Mouse (Mus musculus): ENCODE data around the gene Lao1. TPM values are rescaled to one million over a fixed set of nuclear protein-coding genes. Genes with fewer than 3 reads are reported as not detected.
A peak's percentile ranks its signal among the peaks of the same experiment; 100 is the strongest.
"Not testable (repeated sequence)": the region's sequence is repeated elsewhere in the genome, so short reads cannot be mapped to it uniquely, and the experiment has no call there.

Lao1 gene
- polyA plus RNA-seq (2012; rRNA removed) = 0.06 TPM in 1 of 2 replicates, not detected in the other

GRCm38 (mm10) chr4:118961141-118961628 lies at the start of gene Lao1:
Gene Lao1 (plus strand): TSS chr4:118961578.
- no peak for TF ChIP-seq CTCF (IDR thresholded peaks at IDR 0.05; ENCODE audit: borderline replicate concordance, extremely low read depth, insufficient read depth, insufficient read length)
- DNase-seq (ENCODE audit: low read depth) = peak; percentile 68

GRCm38 (mm10) chr4:118917365-118917764 lies 44.0 kb upstream of the Lao1 start, which contains the start of gene Olfr1329:
Gene Olfr1329 (minus strand): TSS chr4:118917465.
- DNase-seq (ENCODE audit: low read depth) = not testable (repeated sequence)

- not testable (repeated sequence) for DNase-seq (ENCODE audit: low read depth)
Observed at GRCm38 (mm10) chr4:118931326-118931725, 30.1 kb upstream of the Lao1 start.

GRCm38 (mm10) chr4:118938512-118938911 lies 22.9 kb upstream of the Lao1 start, which contains the start of gene Olfr1328:
Gene Olfr1328 (minus strand): TSS chr4:118938612.
- DNase-seq (ENCODE audit: low read depth) = no peak
- no peak for TF ChIP-seq CTCF (IDR thresholded peaks at IDR 0.05; ENCODE audit: borderline replicate concordance, extremely low read depth, insufficient read depth, insufficient read length)
- no peak for TF ChIP-seq POLR2A (IDR thresholded peaks at IDR 0.05; ENCODE audit: borderline replicate concordance, extremely low read depth, insufficient read depth, insufficient read length, poor library complexity, severe bottlenecking)

GRCm38 (mm10) chr4:118958812-118959211 lies 2.6 kb upstream of the Lao1 start:
- TF ChIP-seq POLR2A (IDR thresholded peaks at IDR 0.05; ENCODE audit: borderline replicate concordance, extremely low read depth, insufficient read depth, insufficient read length, poor library complexity, severe bottlenecking) = no peak
- TF ChIP-seq CTCF (IDR thresholded peaks at IDR 0.05; ENCODE audit: borderline replicate concordance, extremely low read depth, insufficient read depth, insufficient read length) = no peak
- no peak for DNase-seq (ENCODE audit: low read depth)

- no peak for DNase-seq (ENCODE audit: low read depth)
- TF ChIP-seq POLR2A (IDR thresholded peaks at IDR 0.05; ENCODE audit: borderline replicate concordance, extremely low read depth, insufficient read depth, insufficient read length, poor library complexity, severe bottlenecking) (no peak), CTCF (IDR thresholded peaks at IDR 0.05; ENCODE audit: borderline replicate concordance, extremely low read depth, insufficient read depth, insufficient read length) (no peak)
Observed at GRCm38 (mm10) chr4:118967711-118968110, 6.3 kb downstream of the Lao1 start.

- no peak for DNase-seq (ENCODE audit: low read depth)
- TF ChIP-seq CTCF (IDR thresholded peaks at IDR 0.05; ENCODE audit: borderline replicate concordance, extremely low read depth, insufficient read depth, insufficient read length) (no peak), POLR2A (IDR thresholded peaks at IDR 0.05; ENCODE audit: borderline replicate concordance, extremely low read depth, insufficient read depth, insufficient read length, poor library complexity, severe bottlenecking) (no peak)
Observed at GRCm38 (mm10) chr4:118973281-118973680, 11.9 kb downstream of the Lao1 start.

GRCm38 (mm10) chr4:118985291-118985690 lies 23.9 kb downstream of the Lao1 start:
- no peak for TF ChIP-seq POLR2A (IDR thresholded peaks at IDR 0.05; ENCODE audit: borderline replicate concordance, extremely low read depth, insufficient read depth, insufficient read length, poor library complexity, severe bottlenecking)
- DNase-seq (ENCODE audit: low read depth) = no peak

- no peak for TF ChIP-seq POLR2A (IDR thresholded peaks at IDR 0.05; ENCODE audit: borderline replicate concordance, extremely low read depth, insufficient read depth, insufficient read length, poor library complexity, severe bottlenecking)
- peak; percentile 60; the same call in 1 of the 2 replicates for TF ChIP-seq CTCF (IDR thresholded peaks at IDR 0.05; ENCODE audit: borderline replicate concordance, extremely low read depth, insufficient read depth, insufficient read length)
Observed at GRCm38 (mm10) chr4:118988535-118988934, 27.2 kb downstream of the Lao1 start.

GRCm38 (mm10) chr4:118989331-118989730 lies 28.0 kb downstream of the Lao1 start:
- no peak for TF ChIP-seq POLR2A (IDR thresholded peaks at IDR 0.05; ENCODE audit: borderline replicate concordance, extremely low read depth, insufficient read depth, insufficient read length, poor library complexity, severe bottlenecking)
- no peak for TF ChIP-seq CTCF (IDR thresholded peaks at IDR 0.05; ENCODE audit: borderline replicate concordance, extremely low read depth, insufficient read depth, insufficient read length)
- no peak for DNase-seq (ENCODE audit: low read depth)

More at GRCm38 (mm10) chr4:118988535-118988934, 27.2 kb downstream of the Lao1 start:
- DNase-seq (ENCODE audit: low read depth) = peak; percentile 73

GRCm38 (mm10) chr4:118991797-118992196 lies 30.4 kb downstream of the Lao1 start:
- TF ChIP-seq POLR2A (IDR thresholded peaks at IDR 0.05; ENCODE audit: borderline replicate concordance, extremely low read depth, insufficient read depth, insufficient read length, poor library complexity, severe bottlenecking) (no peak), CTCF (IDR thresholded peaks at IDR 0.05; ENCODE audit: borderline replicate concordance, extremely low read depth, insufficient read depth, insufficient read length) (peak; percentile 52; the same call in 1 of the 2 replicates)
- DNase-seq (ENCODE audit: low read depth) = peak; percentile 55

- DNase-seq (ENCODE audit: low read depth) = no peak
- TF ChIP-seq POLR2A (IDR thresholded peaks at IDR 0.05; ENCODE audit: borderline replicate concordance, extremely low read depth, insufficient read depth, insufficient read length, poor library complexity, severe bottlenecking) = no peak
- TF ChIP-seq CTCF (IDR thresholded peaks at IDR 0.05; ENCODE audit: borderline replicate concordance, extremely low read depth, insufficient read depth, insufficient read length) = no peak
Observed at GRCm38 (mm10) chr4:118997127-118997542, 35.8 kb downstream of the Lao1 start.
